Mouse (Mus musculus) B cell, adult (primary cell): ENCODE results near the gene Zfp334. TPM values are rescaled to one million over a fixed set of nuclear protein-coding genes. Genes with fewer than 3 reads are reported as not detected.

Source experiments
- total RNA-seq: library from RNA; stranded (reverse); gene quantifications from 4 replicates; pipeline ENCODE4 v1.2.4, GENCODE M21; 2023; ENCODE audit not compliant: inconsistent age

Gene Zfp334
- not detected in 4 replicates for total RNA-seq

DNA sequence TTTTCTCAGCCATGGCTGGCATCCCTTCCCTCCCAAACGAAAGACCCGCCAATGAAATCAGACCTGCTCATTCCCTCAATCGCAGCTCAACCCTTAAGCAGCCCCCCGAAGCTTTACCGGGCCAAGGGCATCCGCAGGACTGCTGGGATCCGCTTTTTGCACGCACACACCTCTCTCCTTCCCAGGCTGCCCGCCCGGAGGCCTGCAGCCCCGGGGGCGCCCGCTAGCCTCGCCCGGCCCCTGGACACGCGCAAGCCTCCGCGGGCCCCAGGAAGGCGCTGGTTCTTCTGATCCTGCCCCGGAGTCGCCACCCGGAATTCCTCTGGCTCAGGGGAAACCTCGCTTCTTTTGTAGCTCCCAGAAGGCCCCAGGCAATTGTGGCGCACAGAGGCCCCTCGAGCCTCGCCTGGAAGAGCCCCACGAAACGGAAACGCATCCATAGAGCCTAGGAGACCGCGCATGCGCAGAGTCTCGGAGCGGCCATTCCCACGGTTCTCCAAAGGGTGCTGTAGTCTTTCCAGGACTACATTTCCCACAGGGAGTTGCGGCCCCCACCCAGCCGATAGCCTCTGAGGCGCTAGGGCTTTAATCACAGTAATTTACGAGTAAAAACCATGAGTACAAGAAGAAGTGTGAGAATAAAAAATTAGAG is at the start of gene Zfp334:
Zfp334 (minus strand) TSS at position 416 of the 652 bp plus-strand sequence.

DNA sequence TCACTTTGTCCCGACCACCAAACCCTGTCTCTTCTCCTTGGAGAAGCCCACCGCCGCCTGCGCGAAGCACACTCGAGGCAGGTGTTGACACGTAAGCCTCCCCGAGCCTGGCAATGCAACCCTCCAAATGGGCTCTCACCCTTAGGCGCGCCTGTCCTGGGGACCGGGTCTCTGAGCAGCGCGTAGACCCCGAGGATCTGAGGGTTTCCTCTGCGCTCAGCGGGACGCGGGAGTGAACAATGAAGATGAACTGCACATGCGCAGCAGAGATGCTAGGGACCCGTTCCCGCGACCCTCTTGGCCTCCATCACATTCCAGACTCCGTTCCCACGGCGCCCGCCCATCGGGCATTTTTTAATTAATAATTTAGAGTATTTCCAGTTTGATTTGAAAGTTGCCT is 19.6 kb downstream of the Zfp334 start, which contains the start of gene Zfp663:
Zfp663 (minus strand) TSS at position 234 of the 400 bp plus-strand sequence.

DNA sequence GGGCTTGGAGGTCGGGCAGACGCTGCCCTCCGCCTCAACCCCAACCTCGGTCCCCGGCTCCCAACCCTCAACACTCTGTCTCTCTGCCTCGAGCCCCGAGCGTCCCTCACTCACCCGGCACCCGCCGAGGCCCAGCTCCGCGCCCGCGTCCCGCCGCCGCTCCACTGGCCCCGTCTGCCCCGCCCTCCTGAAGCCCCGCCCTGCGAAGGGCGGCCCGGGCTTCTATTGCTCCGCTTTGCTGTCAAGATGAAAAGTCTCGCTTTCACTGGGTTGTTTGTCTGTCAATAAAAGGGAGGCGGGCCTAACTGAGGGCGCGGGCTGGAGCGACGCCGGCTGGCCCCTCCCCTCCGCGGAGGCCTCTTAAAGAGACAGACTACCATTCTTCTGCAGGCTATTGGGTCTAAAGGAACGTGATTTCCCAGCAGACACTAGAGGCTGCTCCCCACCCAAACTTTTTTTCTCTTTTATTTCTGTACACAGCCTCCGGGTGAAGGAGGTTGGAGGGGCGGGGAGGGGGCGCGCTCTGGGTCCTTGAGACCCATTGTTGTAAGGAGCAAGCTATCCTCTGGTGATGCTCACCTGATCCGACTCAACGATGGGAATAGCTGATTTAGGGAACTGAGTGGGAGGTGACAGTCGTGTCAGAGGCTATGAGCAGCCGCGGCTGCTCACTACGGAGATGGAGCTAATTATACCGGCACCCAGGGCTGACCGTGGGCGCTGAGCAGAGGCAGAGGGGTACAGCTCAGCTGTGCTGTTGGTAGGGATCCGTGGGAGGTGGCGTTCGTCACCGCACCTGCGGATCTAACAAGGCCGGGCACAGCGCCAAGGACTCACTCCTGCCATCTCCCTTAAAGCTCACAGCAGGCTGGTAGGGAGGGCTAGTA is 61.5 kb downstream of the Zfp334 start, which contains the start of gene Elmo2:
Elmo2 (minus strand) TSS at position 176 of the 887 bp plus-strand sequence.

Other genes starting within 250 kb of the Zfp334 start
- not detected in 4 replicates for gene Cdh22, start 153.4 kb downstream of the Zfp334 start, total RNA-seq
- 58.7 to 68.9 TPM (median 66.4 TPM) in 4 replicates for gene Slc35c2, start 100.4 kb downstream of the Zfp334 start, total RNA-seq
- 31.9 to 36.5 TPM (median 34.3 TPM) in 4 replicates for gene Elmo2, start 61.8 kb downstream of the Zfp334 start, total RNA-seq
- not detected in 4 replicates for gene Zfp663, start 19.5 kb downstream of the Zfp334 start, total RNA-seq
- gene Ocstamp, start 12.1 kb upstream of the Zfp334 start, total RNA-seq = not detected in 4 replicates
- 0.15 to 0.36 TPM in 2 of 4 replicates, not detected in the others for gene Slc13a3, start 85.0 kb upstream of the Zfp334 start, total RNA-seq
- 13.5 to 17.8 TPM (median 13.8 TPM) in 4 replicates for gene Trp53rka, start 105.1 kb upstream of the Zfp334 start, total RNA-seq
- gene Slc2a10, start 115.5 kb upstream of the Zfp334 start, total RNA-seq = not detected in 4 replicates
- gene Eya2, start 206.8 kb upstream of the Zfp334 start, total RNA-seq = 0.42 to 1.4 TPM (median 0.77 TPM) in 3 of 4 replicates, not detected in the other